Mouse (Mus musculus) adrenal gland, postnatal 25 days (tissue): ENCODE results near the gene Anks1b. TPM values are rescaled to one million over a fixed set of nuclear protein-coding genes. Genes with fewer than 3 reads are reported as not detected.

Source experiments
- DNase-seq: peaks from one replicate; pipeline ENCODE4 v3.0.0; 2021; ENCODE audit warnings: mixed read lengths
- total RNA-seq: library from RNA; stranded (reverse); gene quantifications from 2 replicates; pipeline ENCODE4 v1.2.3, GENCODE M21; 2021

Anks1b gene
- total RNA-seq, 1 experiment from 2014 or later, result 0.85 TPM

DNA sequence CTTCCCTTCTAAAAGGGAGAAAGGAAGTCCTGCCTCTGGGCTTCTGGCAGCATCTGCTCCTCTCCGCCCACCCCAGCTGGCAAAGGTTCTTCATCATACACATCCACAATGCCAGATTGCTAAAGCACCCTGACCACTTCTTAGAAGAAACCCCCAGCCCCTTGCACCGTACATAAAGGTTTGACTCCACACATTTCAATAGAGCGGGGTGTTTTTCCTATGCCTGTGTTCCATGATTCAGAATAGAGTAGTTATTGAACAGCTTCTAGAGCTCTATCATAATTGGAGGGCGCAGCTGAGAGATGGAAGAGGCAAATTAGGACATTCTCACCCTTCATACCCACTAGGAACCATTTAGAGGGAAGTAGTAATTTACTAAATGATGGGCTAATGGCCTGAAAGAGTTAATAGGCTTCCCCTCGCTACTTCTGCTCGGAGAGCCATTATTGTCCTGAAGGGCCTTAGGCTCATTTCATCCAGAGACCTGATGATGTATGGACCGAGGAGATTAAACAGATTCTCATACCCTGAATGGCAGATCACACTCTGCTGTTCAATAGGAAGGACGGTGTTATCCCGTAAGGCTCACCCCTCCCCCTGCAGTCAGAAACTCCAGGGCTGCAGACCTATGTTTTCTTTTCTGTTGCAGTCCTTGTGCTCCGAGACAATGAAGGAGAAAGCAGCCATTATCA is 945.1 kb downstream of the Anks1b start:
- no peak for DNase-seq

DNA sequence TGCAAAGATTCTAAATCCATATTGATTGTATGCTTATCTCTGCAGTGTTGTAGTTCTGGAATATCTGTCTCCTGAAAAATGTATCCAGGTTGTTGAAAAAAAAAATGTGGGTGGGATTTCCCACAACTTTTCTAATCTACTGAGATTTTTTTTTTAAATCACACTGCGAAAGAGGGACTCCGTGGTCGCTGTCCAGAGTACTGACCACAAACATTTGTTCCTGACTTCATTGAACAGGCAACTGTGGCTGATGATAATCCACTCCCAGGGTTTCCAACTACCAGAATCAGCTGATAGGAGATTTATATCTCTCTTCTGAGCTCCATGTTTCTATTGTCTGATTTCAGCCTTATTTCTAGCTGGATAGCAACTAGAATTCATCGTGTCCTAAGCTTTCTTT is 950.1 kb downstream of the Anks1b start:
- DNase-seq, result no peak

DNA sequence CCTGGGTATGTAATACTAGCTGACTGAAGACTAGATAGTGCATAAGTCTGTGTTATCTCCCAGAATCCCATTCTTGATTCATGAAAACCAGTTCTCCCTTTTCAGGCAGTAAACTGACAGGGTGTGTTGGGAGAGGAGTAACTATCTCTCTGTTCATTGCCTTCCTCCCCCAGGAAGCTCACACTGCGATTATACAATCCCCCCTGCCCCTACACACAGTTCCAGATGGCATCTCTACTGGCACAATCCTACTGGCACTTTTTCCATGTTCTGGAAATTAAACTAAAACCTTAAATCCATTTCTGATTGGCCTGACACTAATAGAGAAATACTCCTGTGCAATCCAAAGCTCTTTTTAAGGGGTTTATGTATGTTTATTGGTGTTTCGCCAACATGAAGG is 951.4 kb downstream of the Anks1b start:
- no peak for DNase-seq

DNA sequence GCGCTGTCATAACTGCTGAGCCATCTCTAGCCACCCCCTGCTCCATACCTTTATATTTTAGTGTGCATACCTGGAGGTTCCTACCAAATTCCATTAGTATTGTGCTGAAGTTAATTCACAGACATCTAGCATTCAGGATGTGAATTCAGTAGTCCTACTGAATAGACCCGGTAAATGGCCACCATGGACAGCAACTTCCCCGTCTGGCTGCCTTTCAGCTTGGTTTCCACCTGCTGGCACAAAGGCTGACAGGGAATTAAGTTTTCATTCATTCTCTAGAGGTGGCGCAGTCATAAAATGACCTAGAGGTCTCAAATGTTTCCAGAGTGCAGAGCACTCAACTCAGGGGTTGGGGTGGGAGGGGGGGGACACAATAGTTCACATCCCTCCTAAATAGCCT is 953.6 kb downstream of the Anks1b start:
- DNase-seq, result peak; percentile 8

DNA sequence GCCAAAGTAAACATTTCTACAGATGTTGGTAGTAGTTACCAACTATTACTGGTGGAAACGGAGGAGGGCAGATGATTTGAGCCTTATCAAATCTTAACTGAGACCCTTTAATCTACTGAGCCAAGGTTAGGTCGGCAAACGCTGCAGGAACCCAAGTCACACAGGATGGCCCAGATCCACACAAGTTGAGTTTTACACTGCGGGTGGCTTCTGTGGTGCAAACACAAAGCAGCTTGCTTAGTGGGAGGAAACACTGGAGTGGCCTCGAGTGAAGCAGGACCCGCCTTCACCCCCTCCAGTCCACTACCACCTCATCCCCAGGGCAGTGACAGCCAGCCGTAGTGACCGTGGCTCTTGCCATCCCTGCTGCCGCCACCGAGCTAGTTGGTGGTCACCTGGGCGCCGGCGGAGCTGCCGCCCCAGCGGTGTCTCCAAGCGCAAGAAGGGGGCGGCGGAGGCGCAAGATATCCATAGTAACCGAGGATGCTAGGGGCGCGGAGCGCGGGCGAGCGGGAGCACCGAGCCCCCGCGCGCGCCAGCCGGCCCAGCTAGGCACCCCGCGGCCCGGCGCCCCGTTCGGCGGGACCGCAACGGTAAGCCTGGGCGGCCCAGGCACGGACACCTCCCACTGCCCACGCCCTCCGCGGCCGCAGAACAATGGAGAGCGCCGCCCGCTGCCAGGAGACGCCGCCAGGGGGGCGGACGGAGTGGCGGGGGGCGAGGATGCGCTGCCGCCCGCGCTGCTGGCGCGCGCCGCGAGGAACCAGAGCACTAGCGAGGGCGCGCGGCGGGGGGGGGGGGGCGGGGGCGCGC is 955.5 kb downstream of the Anks1b start:
- no peak for DNase-seq

DNA sequence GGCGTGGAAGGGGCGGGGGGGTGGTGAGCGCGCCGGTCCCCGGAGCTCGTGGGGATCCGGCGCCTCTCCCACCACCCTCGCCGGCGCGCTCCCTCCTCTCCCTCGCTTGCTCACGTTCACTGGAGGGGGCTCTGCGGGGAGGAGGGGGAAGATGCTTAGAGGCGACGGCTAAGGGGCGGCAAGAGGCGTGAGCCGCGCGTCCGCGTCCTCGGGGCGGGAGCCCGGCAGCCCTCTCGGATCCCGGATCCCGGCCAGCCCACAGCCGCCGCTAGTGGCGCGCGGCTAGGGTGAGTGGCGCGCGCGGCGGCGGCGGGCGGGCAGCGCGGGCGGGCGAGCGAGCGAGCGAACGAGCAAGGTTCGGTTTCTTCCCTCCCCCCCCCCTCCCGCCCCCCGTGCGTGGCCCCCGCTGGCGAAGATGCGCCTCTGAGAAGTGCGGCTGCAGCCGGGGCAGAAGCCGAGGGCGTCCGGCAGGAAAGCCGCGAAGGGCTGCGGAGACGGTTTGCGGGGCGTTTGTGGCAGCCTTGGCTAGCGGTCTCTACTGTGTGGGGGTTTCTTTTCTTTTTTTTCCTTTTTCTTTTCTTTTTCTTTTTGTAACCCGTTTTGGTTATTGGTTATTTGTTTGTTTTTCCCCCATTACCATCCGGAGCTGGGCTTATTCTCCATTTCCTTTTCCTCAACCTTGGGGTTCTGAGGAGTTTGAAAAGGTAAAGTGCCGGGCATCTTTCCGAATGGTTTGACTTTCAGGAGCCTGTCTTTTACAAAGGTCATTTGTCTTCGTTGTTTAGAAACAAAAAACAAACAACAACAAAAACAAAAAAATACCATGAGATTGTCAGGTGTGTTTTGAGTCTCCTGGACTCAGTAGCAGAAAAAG is 956.3 kb downstream of the Anks1b start:
- peak; percentile 8 for DNase-seq

DNA sequence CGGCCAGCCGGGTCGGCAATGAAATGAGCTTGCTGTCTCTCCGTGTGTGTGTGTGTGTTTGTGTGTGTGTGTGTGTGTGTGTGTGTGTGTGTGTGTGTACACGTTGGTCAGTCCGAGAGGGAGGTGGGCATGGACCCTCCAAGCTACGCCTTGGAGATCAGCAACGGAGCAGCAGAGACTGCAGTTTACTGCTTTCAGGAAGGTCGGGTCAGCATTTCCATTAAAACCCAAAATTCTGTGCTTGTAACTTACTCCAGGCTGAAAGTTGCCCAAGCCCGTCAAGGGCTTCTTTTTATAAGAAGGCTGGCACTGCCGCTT is 956.9 kb downstream of the Anks1b start:
- no peak for DNase-seq

DNA sequence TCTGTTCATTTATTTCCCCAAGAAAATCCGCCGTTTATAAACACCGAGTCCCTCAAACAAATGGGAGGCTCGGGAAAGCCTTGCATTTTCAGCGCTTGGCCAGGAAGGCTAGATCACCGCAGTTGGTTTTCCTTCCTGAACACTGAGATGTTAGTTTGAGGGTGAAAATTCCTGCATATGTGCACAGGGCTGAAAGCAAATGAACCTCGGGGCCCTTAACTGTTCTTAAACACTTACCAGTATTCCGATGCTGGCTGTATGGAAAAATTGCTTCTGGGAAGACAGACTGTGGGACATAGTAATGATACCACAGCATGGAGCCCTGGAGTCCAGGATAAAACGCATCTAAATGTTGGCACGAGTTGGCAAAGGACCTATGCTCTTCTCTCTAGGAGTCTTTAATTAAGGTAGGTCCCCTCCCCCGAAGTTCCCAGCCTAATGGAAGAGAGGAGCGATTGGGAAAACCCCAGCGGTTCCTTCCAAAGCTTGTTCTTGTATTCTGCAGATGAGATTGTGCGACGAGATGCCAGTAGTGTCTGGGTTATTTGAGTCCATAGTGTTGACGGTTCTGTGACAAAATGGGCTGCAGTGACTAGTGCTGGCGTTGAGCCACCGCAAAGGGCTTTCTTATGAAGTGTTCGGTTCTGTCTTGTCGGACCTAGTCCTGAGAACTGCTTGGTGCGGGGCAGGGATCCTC is 957.4 kb downstream of the Anks1b start:
- DNase-seq, result no peak

DNA sequence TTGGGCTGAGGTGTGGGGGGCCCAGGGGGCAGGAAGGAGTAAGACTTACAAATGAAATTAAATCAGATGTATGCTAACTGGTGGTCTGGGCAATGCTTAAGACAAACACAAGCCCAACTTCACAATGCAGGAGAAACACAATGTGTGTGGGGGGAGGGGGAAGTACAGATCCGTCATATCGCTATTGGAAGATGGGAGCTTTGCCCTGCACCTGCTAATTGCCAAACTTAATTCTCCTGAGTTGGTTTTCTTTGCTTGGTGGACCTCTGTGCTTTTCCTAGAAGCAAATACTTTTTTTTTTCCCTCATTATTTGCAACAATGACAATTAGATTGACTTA is 957.9 kb downstream of the Anks1b start:
- DNase-seq, result no peak

DNA sequence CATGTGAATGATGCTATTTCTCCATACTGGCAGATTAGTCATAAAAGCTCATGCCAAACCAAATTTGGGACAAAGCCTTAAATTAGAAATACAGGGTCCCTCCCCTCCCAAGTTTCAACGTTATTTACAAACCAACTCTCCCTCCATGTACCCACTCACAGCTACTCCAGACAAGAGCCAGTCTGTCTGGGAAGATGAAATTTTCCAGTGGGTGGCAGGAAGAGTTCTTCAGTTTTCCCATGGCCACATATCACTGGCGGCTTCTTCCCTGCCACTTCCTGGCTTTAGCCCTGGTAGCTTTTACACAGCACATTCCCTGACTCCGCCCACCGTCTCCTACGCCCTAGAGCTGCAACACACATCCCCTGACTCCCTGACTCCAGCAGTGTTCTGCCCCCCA is 961.0 kb downstream of the Anks1b start:
- no peak for DNase-seq

DNA sequence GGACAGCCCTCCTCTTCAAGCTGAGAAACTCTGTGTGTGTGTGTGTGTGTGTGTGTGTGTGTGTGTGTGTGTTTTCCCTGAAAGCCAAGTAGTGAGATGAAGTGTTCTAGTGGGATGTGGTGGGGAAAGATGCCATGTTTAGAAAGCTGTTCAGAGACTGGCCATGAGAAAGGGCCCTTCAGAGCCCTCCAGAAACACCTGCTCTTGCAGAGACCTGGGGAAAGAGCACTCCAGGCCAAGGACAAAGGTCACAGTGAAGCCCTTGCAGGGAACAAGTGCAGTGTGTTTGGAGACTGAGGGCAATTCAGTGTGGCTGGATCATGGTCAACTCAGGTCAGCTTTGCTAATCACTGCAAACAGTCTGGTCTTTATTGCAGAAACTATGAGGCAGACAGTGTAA is 961.9 kb downstream of the Anks1b start:
- no peak for DNase-seq

DNA sequence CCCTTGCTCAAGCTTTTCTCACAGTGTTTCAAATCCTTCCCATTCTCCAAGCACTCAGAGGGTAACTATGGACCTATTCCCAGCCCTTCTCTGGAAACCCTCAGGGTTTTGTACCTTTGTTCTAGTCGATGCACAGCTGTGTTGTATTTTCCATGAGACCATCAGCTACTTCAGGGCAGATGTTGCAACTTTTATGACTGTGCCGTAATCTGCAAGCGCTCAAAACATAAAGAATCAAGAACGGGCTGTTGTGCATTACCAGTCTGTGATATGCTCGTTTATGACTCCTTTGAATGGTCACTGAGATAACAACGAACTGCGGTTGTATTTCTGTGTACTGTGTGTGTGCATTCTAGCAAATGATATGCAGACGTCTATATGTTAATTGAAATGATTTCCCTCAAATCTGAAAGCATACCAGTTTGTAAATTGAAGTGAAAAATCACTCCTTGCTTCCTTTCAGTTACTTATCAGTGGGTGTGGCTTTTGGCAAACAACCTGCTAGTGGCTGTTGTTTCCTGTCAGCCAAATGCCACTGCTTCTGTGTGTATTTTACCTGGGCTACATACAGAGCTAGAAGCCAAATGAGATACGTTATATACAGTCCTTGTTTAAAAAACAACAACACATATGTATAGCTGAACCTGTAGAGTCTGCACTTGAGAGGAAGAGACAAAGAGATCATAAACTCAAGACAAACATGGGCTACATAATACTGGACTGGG is 966.5 kb downstream of the Anks1b start:
- no peak for DNase-seq

DNA sequence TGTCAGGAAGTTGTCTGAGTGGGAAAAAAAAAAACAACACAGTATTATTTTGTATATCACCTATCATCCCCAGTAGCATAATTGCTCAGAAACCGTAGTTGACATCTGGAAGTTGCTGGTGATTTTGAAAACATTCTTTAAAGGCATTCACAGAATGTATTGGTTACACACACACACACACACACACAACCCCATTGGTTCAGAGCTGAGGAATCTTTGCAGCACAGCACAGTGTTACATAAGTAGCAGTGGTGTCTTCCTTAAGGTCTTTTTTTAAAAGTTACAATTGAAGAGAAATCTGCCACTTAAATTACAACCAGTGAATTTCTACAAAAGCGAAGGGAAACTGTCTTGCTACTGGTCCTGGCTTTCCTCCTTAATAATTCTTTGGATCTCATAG is 969.1 kb downstream of the Anks1b start:
- no peak for DNase-seq

DNA sequence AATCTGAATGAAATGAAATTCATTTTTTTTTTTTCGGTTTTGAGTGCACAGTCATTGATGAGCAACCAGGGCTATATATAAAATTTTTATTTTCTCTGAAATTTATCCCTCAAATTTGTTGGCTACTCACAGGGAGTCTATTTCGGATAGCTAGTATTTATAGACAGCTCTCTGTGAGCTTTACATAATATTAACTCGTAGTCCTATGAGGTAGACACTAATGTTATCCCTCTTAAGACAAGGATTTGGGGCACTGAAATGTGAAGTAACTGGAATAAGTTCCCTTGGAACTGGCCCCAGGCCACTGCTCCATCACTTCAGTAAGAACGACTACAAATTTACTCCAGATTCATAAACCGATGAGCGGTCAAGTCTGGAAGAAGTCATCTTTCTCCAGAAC is 977.8 kb downstream of the Anks1b start:
- no peak for DNase-seq

DNA sequence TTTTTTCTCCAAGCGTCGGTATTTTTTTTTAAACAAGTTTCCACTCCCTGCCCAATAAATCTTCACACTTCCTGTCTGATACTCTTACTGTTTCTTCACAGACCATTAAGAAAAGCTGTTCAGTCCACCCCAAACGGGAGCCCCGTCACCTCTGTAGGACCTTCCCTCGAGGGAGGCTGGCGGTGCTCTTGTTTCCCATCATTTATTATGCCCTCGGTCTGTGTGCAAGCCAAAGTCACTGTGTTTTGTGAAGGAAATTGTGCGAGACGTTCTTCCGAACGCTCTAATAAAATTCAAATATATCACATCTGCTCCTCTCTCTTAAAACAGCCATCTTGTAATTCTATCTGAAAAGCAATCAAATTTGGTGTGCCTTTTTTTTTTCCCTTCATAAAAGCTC is 978.7 kb downstream of the Anks1b start:
- DNase-seq, result no peak

DNA sequence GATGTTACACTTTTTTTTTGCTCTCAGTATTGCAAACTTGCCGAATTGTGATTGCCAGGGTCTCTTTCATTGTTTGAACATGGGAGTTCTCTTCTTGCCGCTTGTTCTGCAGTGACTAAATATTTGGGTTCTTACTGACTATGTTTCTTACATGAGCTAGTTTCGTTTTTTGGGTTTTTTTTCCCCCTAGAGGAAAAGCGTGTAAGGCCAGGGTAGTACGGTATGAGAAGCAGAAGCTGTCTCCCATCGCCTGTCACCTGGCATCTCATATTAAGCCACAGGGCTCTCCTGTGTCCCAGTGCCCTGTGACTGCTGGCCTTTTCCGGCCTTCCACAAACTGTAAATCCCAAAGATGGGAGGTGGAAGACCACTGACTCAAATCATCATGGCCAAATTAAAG is 979.1 kb downstream of the Anks1b start:
- DNase-seq, result no peak

DNA sequence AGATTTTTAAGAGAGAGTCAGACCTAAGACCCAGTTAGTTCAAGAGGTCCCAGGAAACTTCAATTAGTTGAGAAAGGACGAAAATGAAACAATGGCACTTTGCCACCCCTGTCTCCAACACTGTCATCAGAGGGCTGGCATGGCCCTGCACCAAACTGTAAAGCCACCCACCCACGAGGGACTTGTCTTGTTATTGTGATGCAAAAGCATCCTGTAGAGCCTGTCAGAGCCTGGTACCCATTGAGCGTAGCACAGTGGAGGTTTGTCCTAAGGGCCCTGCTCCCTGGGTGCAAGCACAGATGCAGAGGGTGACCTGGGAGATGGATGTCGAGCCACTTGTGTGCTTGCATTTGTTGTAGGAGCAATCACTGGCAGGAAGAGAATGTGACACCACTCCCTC is 983.4 kb downstream of the Anks1b start:
- no peak for DNase-seq

DNA sequence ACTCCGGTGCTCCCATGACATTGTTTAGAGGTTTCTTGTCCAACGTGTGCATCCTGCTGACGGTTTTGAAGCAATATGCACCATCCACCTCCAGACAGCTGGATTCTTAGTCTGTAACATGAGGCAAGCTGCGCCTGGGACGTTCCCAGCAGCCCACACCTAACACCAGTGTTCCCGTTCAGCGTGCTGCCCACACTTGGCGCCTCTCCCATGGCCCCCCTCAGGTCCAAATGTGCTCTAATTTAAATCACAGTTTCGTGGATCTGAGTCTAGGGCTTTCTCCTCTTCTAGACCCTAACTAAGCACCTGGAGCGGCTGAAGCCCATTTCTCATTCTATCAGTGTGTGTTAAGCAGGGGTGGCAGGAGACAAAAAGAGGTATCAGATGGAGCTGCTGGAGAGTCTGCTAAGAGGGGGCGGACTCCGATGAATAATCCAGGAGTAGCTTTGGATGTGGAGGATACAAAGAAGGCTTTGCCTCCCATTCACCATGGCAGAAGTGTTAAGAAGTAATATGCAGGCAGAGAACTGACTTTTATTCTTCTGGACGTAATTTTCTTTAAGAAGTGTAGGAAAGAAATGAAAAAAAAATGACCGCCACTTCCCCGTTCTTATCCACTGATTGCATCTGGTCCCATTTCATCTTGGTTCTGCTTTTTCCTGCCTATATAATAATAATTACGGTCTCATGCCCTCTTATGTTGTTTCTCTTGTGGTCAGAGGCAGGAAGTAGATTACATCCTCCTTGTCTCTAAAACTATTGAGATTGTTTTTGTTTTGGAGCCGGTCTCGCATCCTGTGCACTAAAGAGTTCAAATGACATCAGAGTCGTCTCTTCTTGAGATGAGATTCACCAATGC is 986.6 kb downstream of the Anks1b start:
- no peak for DNase-seq

DNA sequence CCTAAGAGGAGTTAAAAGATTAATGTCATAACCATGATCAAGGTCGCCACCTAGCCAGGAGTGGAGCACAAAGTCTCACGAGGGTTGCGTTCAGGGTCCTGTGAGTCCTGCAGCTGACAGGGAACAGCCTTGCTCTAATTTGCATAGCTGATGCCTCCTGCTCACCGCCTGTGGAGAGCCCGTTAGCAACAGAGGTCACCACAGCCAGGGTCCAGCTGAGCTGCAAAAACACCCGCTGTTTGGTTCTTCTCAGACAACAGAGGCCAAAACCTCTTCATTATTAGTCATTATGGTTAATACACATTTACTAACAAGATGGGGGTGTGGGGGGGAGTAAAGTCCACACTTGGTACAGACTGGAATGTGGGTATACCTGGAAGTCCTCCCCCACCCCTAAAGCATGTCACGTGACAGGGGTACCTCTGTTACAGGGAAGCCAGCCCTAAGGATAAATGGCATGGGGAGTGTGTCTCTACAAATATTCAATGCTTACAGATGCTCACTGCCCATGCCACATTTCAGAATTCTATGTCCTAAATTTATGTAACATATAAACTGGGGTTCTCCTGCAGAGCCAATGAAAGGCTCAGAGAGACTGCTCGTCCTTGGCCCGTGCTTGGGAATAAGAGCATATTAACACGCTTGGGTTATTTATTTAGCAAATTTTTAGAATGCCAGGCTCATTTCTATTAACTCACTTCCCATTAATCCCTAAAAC is 990.7 kb downstream of the Anks1b start:
- DNase-seq, result no peak

DNA sequence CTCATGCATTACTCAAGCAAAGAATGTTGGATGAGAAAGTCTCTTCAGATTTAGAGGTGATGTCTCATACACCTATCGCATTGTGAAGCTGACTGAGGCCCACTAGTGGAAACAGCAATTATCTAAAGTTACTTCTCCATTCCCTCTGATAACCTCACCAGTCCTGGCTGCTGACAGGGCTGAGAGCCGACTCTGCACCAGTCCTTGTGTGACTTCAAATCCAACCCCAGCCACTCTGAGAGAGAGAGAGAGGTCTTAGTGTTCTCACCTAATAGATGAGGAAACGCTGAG is 991.2 kb downstream of the Anks1b start:
- no peak for DNase-seq

DNA sequence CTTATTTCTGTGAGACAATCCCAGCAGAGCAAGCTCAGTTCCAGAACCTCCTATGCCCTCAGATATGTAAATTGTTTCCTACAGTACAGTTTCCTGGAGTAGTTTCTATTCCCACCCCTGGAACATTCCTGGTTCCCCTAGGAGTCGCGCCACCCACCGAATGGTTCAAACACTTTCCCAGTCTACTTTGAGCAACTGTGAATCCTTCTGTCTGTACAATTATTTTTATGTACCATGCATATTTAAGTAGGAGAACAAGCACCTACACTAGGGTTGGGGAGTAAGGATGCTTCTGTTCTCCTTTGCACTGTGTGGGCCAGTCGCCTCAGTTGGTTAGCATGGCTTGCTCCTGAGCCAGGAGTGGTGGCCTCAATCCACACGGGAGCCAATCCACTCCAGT is 999.9 kb downstream of the Anks1b start:
- DNase-seq, result no peak
